Mouse (Mus musculus): ENCODE measurements around the gene Rln1.

The Rln1 gene

DNA sequence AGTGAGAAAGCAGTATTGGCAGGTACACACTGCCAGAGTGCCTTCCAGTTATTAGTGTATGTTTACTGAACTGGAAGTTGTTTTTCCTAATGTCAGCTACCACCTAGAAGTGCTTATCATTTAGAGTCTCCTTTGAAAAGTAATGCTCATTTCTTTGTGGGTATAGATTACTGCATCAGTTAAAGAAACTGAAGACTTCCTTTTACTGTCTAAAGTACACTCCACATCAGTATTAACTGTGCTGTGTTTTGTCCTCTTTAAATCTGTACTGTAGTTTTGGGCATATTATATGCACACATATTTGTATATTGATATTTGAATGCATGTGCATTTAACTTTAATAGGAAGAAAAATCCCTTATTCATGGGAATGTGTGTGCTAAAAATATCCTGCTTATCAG is 38.3 kb downstream of the Rln1 start:
- DNase-seq (ENCODE audit: low read depth, low spot score) = no peak

DNA sequence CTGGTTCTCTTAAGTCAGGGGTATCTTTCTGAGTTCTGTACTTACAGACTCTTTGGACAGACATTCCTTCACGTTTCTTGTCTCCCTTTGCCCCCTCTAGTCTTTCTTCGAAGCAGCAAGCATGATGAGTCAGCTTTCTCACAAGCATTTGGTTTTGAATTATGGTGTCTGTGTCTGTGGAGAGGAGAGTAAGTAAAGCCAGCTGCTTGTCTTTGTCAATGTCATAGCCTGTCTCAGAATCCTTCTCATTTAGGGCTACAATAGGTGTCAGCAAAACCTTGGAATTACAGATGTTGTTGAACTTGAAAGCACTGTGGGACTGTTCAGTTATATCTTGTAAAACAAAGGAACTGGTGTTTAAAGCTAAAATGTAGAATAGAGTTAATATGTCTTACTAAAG is 39.7 kb downstream of the Rln1 start:
- no peak for DNase-seq (ENCODE audit: low read depth, low spot score)

DNA sequence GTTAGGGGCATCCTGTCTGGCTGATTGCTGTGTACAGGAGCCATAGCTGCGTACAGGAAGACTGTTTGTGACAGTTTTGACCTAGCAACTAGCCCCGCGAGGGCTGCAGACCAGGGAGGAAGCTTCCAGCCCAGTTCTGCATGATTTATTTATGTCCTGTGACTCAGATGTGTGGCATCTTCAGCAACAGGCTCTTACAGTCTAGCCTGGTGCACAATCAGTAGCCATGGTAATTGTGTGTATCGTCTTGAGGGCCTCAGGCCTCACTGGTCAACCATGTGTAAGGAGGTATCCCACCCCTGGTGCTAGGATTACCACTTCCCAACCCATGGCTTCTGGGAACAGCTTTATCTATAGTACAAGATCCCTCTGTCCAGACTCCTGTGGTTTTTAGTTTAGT is 41.9 kb downstream of the Rln1 start:
- peak; percentile 29 for DNase-seq (ENCODE audit: low read depth, low spot score)

DNA sequence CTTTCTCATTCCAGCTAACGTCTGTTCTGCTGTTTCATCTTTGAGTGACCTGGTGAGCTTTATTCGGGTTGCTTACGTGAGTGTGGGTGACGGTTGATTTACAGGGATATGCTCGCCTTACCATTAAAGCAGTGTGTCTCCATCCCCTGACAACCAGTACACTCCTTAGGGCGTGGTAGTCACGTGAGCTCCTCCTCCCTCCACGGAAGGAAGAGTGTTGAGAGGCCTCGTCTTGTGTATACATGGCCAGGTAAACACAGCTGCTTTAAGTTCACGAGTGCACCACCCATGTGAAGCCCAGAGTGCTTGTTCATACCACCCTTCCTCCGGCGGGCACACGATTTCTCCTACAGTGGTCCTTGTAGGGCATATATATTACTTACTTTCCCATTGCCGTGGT is 42.9 kb downstream of the Rln1 start:
- DNase-seq (ENCODE audit: low read depth, low spot score) = no peak

DNA sequence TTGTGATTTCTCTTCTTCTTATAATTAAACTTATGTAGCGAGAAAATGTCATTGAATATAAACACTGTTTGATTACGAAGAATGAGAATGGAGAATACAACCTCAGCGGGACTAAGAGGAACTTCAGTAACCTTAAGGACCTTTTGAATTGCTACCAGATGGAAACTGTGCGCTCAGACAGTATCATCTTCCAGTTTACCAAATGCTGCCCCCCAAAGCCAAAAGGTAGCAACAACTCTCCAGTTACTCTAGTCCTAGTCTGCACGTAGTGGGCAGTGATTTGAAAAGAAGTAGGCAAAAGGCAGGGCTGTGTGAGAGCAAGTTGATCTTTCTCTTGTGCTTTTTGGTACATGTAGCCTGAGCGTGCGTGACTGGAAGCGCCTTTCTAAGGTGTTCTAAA is 46.6 kb downstream of the Rln1 start:
- peak; percentile 37 for DNase-seq (ENCODE audit: low read depth, low spot score)

DNA sequence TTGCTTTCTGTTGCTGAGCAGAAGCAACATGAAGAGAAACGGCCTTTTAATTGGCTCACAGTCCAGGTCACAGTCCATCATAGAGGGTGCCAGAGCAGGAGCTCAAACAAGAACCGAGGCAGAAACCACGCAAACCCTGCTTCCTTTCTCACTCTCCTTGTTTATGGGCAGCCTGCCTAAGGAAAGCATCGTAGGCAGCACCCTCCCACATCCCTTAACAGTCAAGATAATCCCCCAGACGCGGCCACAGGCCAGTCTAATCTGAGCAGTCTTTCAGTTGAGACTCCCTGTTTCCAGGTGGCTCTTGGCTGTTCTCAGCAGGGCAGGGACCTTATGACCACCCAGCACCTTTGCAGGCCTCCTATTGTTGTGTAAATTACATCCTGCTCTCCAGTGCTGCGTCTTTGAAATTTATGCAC is 49.0 kb downstream of the Rln1 start:
- DNase-seq (ENCODE audit: low read depth, low spot score) = peak; percentile 88
